Mouse (Mus musculus): Measurements from ENCODE around the gene Il27. TPM values are rescaled to one million over a fixed set of nuclear protein-coding genes. Genes with fewer than 3 reads are reported as not detected.

Gene Il27
- under 1 TPM in 1 of 2 experiments, not detected in 1; 0.42 TPM for polyA plus RNA-seq (2017; shearing (Covaris generic))

DNA sequence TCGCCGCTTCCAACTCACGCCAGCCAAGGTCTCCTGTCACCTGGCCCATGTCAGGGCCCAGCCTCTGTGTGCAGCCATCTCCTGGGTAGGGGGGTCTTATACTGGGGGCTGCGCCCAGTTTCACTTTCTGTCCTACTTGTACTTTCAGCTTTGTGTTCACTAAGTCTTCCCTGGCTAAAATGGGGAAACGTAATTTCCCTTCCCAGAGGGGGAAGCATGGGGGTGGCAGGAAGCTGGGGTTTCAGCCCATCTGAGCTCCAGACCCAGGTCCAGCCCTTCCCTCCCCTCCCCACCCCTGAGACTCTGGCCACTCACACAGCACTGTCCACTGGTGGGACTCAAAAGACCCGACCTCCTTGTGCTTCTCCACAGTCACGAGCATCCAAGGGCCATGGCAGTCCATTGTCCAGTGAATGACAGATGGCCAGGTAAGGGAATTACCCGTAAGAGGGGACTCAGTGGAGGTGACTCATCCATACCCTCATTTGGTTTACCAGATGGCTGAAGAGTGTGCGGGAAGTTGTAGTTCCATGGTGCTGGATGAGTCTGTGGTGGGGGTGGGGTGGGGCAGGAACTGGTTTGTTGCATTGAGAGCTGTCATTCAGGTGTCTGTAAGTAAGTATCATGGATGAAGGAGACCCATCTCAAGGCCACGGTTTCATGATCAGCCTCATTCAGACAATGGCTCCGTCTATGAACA, at the start of gene Il27:
TSS of gene Il27 (minus strand) at position 80 of the 700 bp plus-strand sequence.

DNA sequence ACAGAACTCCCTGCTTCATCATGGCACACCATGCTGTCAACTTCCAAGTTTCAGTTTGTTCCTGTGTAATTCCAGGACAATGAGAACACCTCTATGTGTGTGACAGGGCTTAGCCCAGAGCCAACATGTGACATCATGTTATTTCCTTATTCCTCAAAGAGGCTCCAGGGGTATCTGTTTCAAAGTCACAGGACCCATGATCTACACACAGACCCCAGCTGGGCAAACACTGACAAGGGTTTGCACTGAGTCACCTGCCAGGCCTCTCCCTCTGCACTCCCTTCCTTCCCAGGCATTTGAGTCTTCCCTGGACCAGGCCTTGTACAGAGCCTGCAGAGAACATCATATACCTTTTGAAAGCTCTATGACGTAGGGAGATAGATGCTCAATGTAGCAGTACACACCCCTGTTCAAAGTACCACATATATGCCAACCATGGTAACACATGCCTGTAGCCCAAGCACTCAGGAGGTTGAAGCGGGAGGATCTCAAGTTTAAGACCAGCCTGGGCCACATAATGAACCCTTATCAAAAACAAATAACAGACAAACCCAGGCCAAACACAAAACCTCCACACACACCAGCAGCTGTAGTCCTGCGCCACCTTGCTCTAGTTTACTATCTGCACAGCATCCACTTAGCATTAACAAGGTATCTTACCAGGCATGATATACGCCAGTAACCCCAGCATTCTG, 36.2 kb upstream of the Il27 start, which contains the start of gene Nupr1:
TSS of gene Nupr1 (minus strand) at position 38 of the 695 bp plus-strand sequence.

DNA sequence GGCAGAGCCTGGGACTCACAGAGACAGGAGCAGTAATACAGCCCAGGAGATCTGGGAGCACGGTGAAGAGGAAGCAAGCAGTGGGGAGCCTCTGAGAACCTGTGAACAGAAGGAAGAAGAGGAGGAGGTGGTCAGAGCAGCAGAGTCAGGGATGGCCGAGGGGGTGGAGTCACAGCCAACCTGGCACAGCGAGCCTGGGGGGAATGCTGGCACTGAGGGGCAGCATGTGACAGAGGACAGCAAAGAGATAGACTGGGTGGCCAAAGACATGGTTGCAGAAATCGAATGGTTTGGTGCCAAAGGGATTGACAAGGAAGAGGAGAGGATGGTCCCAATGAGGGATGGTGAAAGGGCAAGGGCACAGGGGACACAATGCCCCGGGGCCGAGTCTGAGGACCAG, 9.0 kb downstream of the Il27 start, which contains the start of gene Cln3:
TSS of gene Cln3 (minus strand) at position 101 of the 400 bp plus-strand sequence.

DNA sequence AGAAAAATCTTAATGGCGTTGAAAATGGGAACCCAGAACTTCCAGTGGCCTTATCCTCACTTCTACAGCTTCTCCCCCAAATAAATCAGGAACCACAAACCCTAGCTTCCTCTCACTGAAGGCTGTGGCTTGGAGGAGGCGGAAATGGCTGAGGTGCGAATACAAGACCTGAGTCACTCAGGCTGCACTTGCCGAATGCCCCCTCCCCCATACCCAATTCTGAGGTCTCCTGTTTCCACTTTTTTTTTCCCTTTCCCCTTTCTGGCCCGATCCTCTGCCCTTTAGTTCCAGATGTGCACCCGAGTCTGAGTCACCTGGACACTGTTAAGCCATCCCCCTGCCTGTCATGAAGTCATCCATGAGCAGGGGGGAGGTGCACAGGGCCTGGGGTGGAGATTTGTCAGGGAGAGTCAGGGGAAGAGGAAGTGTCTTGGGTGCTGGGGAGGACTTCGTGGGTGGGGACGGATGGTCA, 10.2 kb downstream of the Il27 start, which contains the start of gene Apobr:
TSS of gene Apobr (plus strand) at position 437 of the 472 bp plus-strand sequence.

DNA sequence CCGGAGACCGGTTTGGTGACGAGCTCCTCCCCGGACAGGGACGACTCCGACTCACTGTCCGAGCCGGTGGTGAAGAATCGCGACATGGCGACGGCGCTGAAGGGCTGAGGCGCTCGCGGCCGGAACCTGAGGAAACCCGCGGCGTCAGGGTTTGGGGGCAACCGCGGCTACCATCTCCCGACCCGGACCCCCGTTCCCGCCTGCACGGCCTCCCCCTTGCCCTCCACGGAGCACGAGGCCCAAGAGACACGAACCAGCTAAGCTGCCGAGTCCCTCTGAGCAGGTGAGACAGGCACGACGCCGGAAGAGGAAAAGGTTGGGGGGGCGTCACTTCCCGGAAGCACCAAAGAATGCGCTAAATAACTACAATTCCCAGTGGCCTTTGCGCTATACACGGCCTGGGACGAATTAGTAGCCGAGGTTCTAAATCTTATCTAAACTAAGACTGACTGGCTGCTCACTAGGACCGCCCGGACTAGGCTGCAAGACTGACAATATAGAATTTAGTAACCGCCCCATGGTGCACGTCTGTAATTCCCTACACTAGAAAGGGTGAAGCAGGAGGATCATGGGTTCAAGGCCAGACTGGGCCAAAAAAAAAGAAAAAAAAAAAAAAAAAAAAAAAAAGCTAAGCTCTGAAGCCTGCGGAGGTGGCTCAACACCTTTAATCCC, 28.5 kb downstream of the Il27 start, which contains the start of gene Eif3c:
TSS of gene Eif3c (minus strand) at position 318 of the 672 bp plus-strand sequence.

Other genes starting within 250 kb of the Il27 start
- gene Lat, start 225.4 kb downstream of the Il27 start, polyA plus RNA-seq (2017; shearing (Covaris generic)), result 100 to 1,000 TPM; 795 to 824 TPM
- gene Spns1, start 217.5 kb downstream of the Il27 start, polyA plus RNA-seq (2017; shearing (Covaris generic)), result 10 to 100 TPM; 53.8 to 65.9 TPM
- 1 to 10 TPM; 4.3 to 5.5 TPM for gene Nfatc2ip, start 198.2 kb downstream of the Il27 start, polyA plus RNA-seq (2017; shearing (Covaris generic))
- 10 to 100 TPM in 1 of 2 experiments, 1 to 10 TPM in 1; 5.3 to 17.9 TPM for gene Cd19, start 180.1 kb downstream of the Il27 start, polyA plus RNA-seq (2017; shearing (Covaris generic))
- 10 to 100 TPM; 59.6 to 64.4 TPM for gene Rabep2, start 166.2 kb downstream of the Il27 start, polyA plus RNA-seq (2017; shearing (Covaris generic))
- 1 to 10 TPM in 1 of 2 experiments, under 1 TPM in 1; 0.66 to 1.6 TPM for gene Atp2a1, start 131.8 kb downstream of the Il27 start, polyA plus RNA-seq (2017; shearing (Covaris generic))
- 10 to 100 TPM; 47.9 to 49.6 TPM for gene Sh2b1, start 119.5 kb downstream of the Il27 start, polyA plus RNA-seq (2017; shearing (Covaris generic))
- gene Tufm, start 107.6 kb downstream of the Il27 start, polyA plus RNA-seq (2017; shearing (Covaris generic)), result 100 to 1,000 TPM; 101 to 104 TPM
- 100 to 1,000 TPM; 103 TPM for gene Atxn2l, start 91.5 kb downstream of the Il27 start, polyA plus RNA-seq (2017; shearing (Covaris generic))
- gene Eif3c, start 28.5 kb downstream of the Il27 start, polyA plus RNA-seq (2017; shearing (Covaris generic)), result 100 to 1,000 TPM; 157 to 175 TPM
- 1 to 10 TPM; 3.1 to 5.4 TPM for gene Apobr, start 10.0 kb downstream of the Il27 start, polyA plus RNA-seq (2017; shearing (Covaris generic))
- 100 to 1,000 TPM in 1 of 2 experiments, 10 to 100 TPM in 1; 81.6 to 107 TPM for gene Cln3, start 9.1 kb downstream of the Il27 start, polyA plus RNA-seq (2017; shearing (Covaris generic))
- gene Nupr1, start 35.9 kb upstream of the Il27 start, polyA plus RNA-seq (2017; shearing (Covaris generic)), result 10 to 100 TPM in 1 of 2 experiments, 1 to 10 TPM in 1; 6.0 to 12.8 TPM
- 100 to 1,000 TPM; 114 to 118 TPM for gene Sgf29, start 54.4 kb upstream of the Il27 start, polyA plus RNA-seq (2017; shearing (Covaris generic))
- gene Sult1a1, start 81.5 kb upstream of the Il27 start, polyA plus RNA-seq (2017; shearing (Covaris generic)), result under 1 TPM; 0.20 to 0.48 TPM
- gene Bola2, start 100.5 kb upstream of the Il27 start, polyA plus RNA-seq (2017; shearing (Covaris generic)), result 100 to 1,000 TPM; 104 to 113 TPM
- 10 to 100 TPM in 1 of 2 experiments, 1 to 10 TPM in 1; 8.3 to 10.8 TPM for gene Slx1b, start 100.8 kb upstream of the Il27 start, polyA plus RNA-seq (2017; shearing (Covaris generic))
- gene Coro1a, start 112.8 kb upstream of the Il27 start, polyA plus RNA-seq (2017; shearing (Covaris generic)), result 1,000 to 10,000 TPM; 2,830 to 3,089 TPM
- 10 to 100 TPM; 32.8 to 38.7 TPM for gene Mapk3, start 164.7 kb upstream of the Il27 start, polyA plus RNA-seq (2017; shearing (Covaris generic))
- 1 to 10 TPM in 1 of 2 experiments, under 1 TPM in 1; 0.89 to 1.3 TPM for gene Gdpd3, start 171.4 kb upstream of the Il27 start, polyA plus RNA-seq (2017; shearing (Covaris generic))
- 100 to 1,000 TPM; 490 to 573 TPM for gene Ypel3, start 182.0 kb upstream of the Il27 start, polyA plus RNA-seq (2017; shearing (Covaris generic))
- 1 to 10 TPM; 4.3 to 6.4 TPM for gene Tbx6, start 186.5 kb upstream of the Il27 start, polyA plus RNA-seq (2017; shearing (Covaris generic))
- 100 to 1,000 TPM; 363 to 467 TPM for gene Ppp4c, start 197.6 kb upstream of the Il27 start, polyA plus RNA-seq (2017; shearing (Covaris generic))
- gene Fam57b, start 202.7 kb upstream of the Il27 start, polyA plus RNA-seq (2017; shearing (Covaris generic)), result under 1 TPM; 0.16 to 0.97 TPM
- not detected for gene 4930451I11Rik, start 236.7 kb upstream of the Il27 start, polyA plus RNA-seq (2017; shearing (Covaris generic))

All from inflammation-experienced regulatory T-cells (primary cell).